Mouse (Mus musculus) small intestine, adult 2 months (tissue): ENCODE data around the gene P4ha2.

ENCODE experiments used
- CTCF ChIP-seq: fragments of 200-500 bp; IDR thresholded peaks from 2 replicates; pipeline ENCODE4 v1.5.1; 2012; ENCODE audit warnings: low read depth, mild to moderate bottlenecking, control low read depth, inconsistent platforms, low read length, moderate library complexity, mixed read lengths; ENCODE audit not compliant: insufficient replicate concordance, insufficient read length; ENCODE audit errors: extremely low read depth
- POLR2A ChIP-seq: fragments of 200-500 bp; IDR thresholded peaks from 2 replicates; pipeline ENCODE4 v1.6.1; 2012; ENCODE audit warnings: low read depth, mild to moderate bottlenecking, control low read depth, inconsistent platforms, low read length, moderate library complexity

DNA sequence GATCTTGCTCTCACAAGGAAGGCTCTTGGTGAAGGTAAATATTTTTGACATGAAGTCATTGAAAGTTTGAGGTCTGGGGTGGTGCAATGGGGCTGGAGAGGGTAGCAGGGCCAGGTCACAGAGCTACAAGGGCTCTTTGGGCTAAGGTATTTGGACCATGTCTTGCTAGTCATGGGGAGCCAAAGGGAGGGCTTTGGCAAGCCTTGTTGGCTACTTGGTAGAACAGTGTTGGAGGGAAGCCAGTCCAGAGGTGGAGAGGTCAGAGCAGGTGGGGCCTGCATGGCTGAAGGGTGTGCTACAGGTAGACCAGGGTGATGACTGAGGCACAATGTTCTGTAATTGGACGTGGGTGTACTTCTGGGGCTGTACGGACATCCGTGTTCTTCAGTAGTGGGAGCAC lies 6.8 kb downstream of the P4ha2 start:
- TF ChIP-seq CTCF, result no peak
- no peak for TF ChIP-seq POLR2A
